13 mouse cellular contexts compared by ENCODE assay signal in genomic region chr3:89624814-89625445, GRCm38 (mm10).
DNase-seq lines count a peak whose midpoint lies in the region; ATAC-seq lines count a peak whose summit lies in the region.
"Had no signal": no experiment of that assay in that cellular context is flagged by ENCODE, and none has a peak within 500 bp of the region (broad histone marks: within the 10 kb centered on the region; RNA-seq: fewer than 3 reads in every experiment).

No protein-coding gene starts in this region.

- 82% methylated on average over 5 of the region's 5 CpGs for WGBS in limb, embryonic 12.5 days
- 88% methylated on average over 5 of the region's 5 CpGs for WGBS in limb, embryonic 10.5 days
- 76% methylated on average over 5 of the region's 5 CpGs for WGBS in forebrain, embryonic 12.5 days
- 56% methylated on average over 4 of the region's 5 CpGs for WGBS in hindbrain, embryonic 12.5 days
- 48% methylated on average over 5 of the region's 5 CpGs for WGBS in neural tube, embryonic 14.5 days

- no peak overlapping the region for H3K4me2 ChIP-seq in limb, embryonic 12.5 days
- no peak overlapping the region for H3K4me2 ChIP-seq in forebrain, embryonic 12.5 days
- no peak overlapping the region for H3K4me2 ChIP-seq in hindbrain, embryonic 12.5 days (replicated peaks)
- no peak overlapping the region for H3K4me2 ChIP-seq in neural tube, embryonic 14.5 days (ENCODE audit: low read depth, low read length)
- H3K4me2 ChIP-seq: heart, embryonic 15.5 days; kidney, embryonic 15.5 days had no signal

- no peaks in the 10 kb centered on the region for H3K27me3 ChIP-seq in limb, embryonic 12.5 days
- H3K27me3 ChIP-seq in limb, embryonic 10.5 days (ENCODE audit: low read depth, poor library complexity, severe bottlenecking) = no peaks in the 10 kb centered on the region
- H3K27me3 ChIP-seq in forebrain, embryonic 12.5 days = no peaks in the 10 kb centered on the region
- no peaks in the 10 kb centered on the region; the same call in 1 of the 2 replicates for H3K27me3 ChIP-seq in hindbrain, embryonic 12.5 days
- no peaks in the 10 kb centered on the region for H3K27me3 ChIP-seq in neural tube, embryonic 14.5 days (ENCODE audit: control insufficient read depth, insufficient read depth, low read length)
- H3K27me3 ChIP-seq: heart, embryonic 15.5 days; kidney, embryonic 15.5 days had no signal

- H3K4me3 ChIP-seq in limb, embryonic 12.5 days (replicated peaks) = no peak overlapping the region
- no peak overlapping the region for H3K4me3 ChIP-seq in limb, embryonic 10.5 days
- H3K4me3 ChIP-seq in forebrain, embryonic 12.5 days (replicated peaks) = no peak overlapping the region
- no peak overlapping the region for H3K4me3 ChIP-seq in hindbrain, embryonic 12.5 days
- H3K4me3 ChIP-seq in neural tube, embryonic 14.5 days (ENCODE audit: low read depth, low read length) = no peak overlapping the region
- H3K4me3 ChIP-seq: heart, embryonic 15.5 days; kidney, embryonic 15.5 days; layer of hippocampus, adult 2 months had no signal

- peak overlapping the region; percentile 44 for H3K9ac ChIP-seq in limb, embryonic 12.5 days (replicated peaks)
- H3K9ac ChIP-seq in forebrain, embryonic 12.5 days = no peak overlapping the region
- H3K9ac ChIP-seq in hindbrain, embryonic 12.5 days = no peak overlapping the region
- no peak overlapping the region for H3K9ac ChIP-seq in neural tube, embryonic 14.5 days (replicated peaks; ENCODE audit: low read depth, low read length)
- H3K9ac ChIP-seq: heart, embryonic 15.5 days; kidney, embryonic 15.5 days; liver, embryonic 14.5 days had no signal

- no peak overlapping the region for H3K27ac ChIP-seq in limb, embryonic 12.5 days
- no peak overlapping the region for H3K27ac ChIP-seq in limb, embryonic 10.5 days
- H3K27ac ChIP-seq in forebrain, embryonic 12.5 days = peak overlapping the region; percentile 71
- H3K27ac ChIP-seq in hindbrain, embryonic 12.5 days = peak overlapping the region; percentile 52
- 0 out of 2 replicates have a peak overlapping the region, but pooled peaks have one; percentile 6 for H3K27ac ChIP-seq in neural tube, embryonic 14.5 days (ENCODE audit: low read depth, low read length)
- H3K27ac ChIP-seq: heart, embryonic 15.5 days; kidney, embryonic 15.5 days; layer of hippocampus, adult 2 months; liver, embryonic 14.5 days had no signal

- ATAC-seq in limb, embryonic 12.5 days (ENCODE audit: insufficient number of reproducible peaks, insufficient read depth, low FRiP score, low TSS enrichment, low read depth) = no peak
- ATAC-seq in forebrain, embryonic 12.5 days (ENCODE audit: low FRiP score) = no peak
- no peak for ATAC-seq in hindbrain, embryonic 12.5 days (ENCODE audit: low FRiP score)
- no peak for ATAC-seq in neural tube, embryonic 14.5 days (ENCODE audit: low read depth)
- ATAC-seq: inflammation-experienced regulatory T-cells, adult 6 months had no signal

- peaks cover 38% of the 10 kb centered on the region for H3K4me1 ChIP-seq in limb, embryonic 12.5 days (replicated peaks)
- H3K4me1 ChIP-seq in limb, embryonic 10.5 days = peaks cover 29% of the 10 kb centered on the region
- peaks cover 59% of the 10 kb centered on the region for H3K4me1 ChIP-seq in forebrain, embryonic 12.5 days
- peaks cover 52% of the 10 kb centered on the region for H3K4me1 ChIP-seq in hindbrain, embryonic 12.5 days
- 0 out of 2 replicates have a peak, but pooled peaks cover 4% of the 10 kb centered on the region for H3K4me1 ChIP-seq in neural tube, embryonic 14.5 days (ENCODE audit: control insufficient read depth, insufficient read depth, low read length)
- H3K4me1 ChIP-seq: heart, embryonic 15.5 days had no signal

- no peaks in the 10 kb centered on the region for H3K9me3 ChIP-seq in limb, embryonic 12.5 days
- no peaks in the 10 kb centered on the region for H3K9me3 ChIP-seq in limb, embryonic 10.5 days (replicated peaks)
- no peaks in the 10 kb centered on the region for H3K9me3 ChIP-seq in forebrain, embryonic 12.5 days
- no peaks in the 10 kb centered on the region for H3K9me3 ChIP-seq in hindbrain, embryonic 12.5 days (replicated peaks)
- H3K9me3 ChIP-seq in neural tube, embryonic 14.5 days (ENCODE audit: control insufficient read depth, low read length) = no peaks in the 10 kb centered on the region
- H3K9me3 ChIP-seq: heart, embryonic 15.5 days; kidney, embryonic 15.5 days had no signal

- DNase-seq in limb, embryonic 10.5 days (ENCODE audit: low spot score) = no peak
- DNase-seq in frontal cortex, postnatal 25 days (ENCODE audit: low spot score in 2 of 2) = no peak
- no peak for DNase-seq in urinary bladder, postnatal 25 days (ENCODE audit: low spot score)
- DNase-seq: lung, postnatal 14 days had no signal

- H3K36me3 ChIP-seq in limb, embryonic 12.5 days = no peaks in the 10 kb centered on the region
- H3K36me3 ChIP-seq in limb, embryonic 10.5 days = no peaks in the 10 kb centered on the region
- H3K36me3 ChIP-seq in forebrain, embryonic 12.5 days (replicated peaks) = no peaks in the 10 kb centered on the region
- no peaks in the 10 kb centered on the region for H3K36me3 ChIP-seq in hindbrain, embryonic 12.5 days
- no peaks in the 10 kb centered on the region for H3K36me3 ChIP-seq in neural tube, embryonic 14.5 days (ENCODE audit: control insufficient read depth, insufficient read depth, low read length)
- H3K36me3 ChIP-seq: heart, embryonic 15.5 days; kidney, embryonic 15.5 days had no signal

Comparison
In these comparisons a context has a peak if more than half of its experiments do, and no peak if none do; other contexts are left out.
1. H3K27ac ChIP-seq: peak in forebrain, embryonic 12.5 days (single experiment), hindbrain, embryonic 12.5 days (single experiment) and neural tube, embryonic 14.5 days (single experiment); none in limb, embryonic 12.5 days (single experiment) and limb, embryonic 10.5 days (single experiment).